Mouse (Mus musculus) skeletal muscle tissue, postnatal 0 days (tissue): Measurements from ENCODE around the gene Wdr41. TPM values are rescaled to one million over a fixed set of nuclear protein-coding genes. Genes with fewer than 3 reads are reported as not detected.

ENCODE experiments used
- polyA plus RNA-seq: library from polyadenylated mRNA; unstranded; fragments of >200 nt; fragmentation: Nextera tagmentation; extraction: Ambion mirVana; gene quantifications from 2 replicates; pipeline ENCODE4 v1.2.1, GENCODE M21; 2015

The Wdr41 gene
- polyA plus RNA-seq = 13.4 and 14.5 TPM in 2 replicates

DNA sequence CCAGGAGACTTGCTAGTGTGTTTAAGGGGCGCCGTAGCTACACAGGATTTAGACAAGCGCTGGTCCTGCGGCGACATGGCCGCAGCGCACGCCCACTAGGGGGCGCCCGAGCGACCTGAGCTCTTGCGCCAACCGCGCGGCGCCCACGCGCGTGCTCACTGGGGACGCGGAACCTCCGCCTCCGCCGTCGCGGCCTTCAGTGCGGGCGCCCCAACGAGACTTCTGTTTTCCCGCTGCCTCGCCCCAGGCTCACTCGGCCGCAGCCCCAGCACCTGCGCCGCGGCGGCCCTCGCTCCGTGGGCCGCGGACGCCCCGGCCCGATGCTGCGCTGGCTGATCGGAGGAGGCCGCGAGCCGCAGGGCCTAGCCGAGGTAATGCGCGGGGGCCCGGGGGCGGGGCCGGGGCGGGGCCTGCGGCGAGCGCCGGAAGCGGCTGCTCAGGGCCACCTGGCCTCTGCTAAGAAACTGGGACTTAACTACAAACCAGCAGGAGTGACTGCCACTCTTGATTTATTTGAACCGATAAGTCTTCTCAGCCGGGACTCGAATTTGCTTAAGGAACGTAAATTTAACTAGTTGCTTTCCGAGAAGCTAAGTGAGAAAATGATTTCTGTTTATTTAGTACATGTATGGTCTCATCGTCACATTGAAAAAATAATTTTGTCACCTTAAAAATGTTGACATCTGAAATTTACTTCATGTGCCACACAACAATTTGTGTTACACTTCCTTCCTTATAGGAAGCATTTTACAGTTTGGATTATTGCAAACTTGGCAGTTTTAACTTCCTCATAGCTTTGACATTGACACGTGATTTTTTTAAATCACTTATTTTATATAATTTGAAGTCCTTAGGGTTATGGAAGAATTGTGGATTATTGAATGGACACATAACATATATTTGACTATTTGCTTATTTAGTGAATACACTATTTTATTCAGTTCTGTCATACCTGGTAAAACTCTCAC is at the start of gene Wdr41:
Gene Wdr41 (plus strand): TSS at position 126 of the 968 bp plus-strand sequence.

Other genes with a start within 250 kb of the Wdr41 start
- gene Tbca, start 187.4 kb upstream of the Wdr41 start, polyA plus RNA-seq = 139 and 164 TPM in 2 replicates
- not detected in 2 replicates for gene Otp, start 100.7 kb upstream of the Wdr41 start, polyA plus RNA-seq